Mouse (Mus musculus): ENCODE data around the gene Tmx2. TPM values are rescaled to one million over a fixed set of nuclear protein-coding genes. Genes with fewer than 3 reads are reported as not detected.

The Tmx2 gene
- polyA plus RNA-seq, 1 experiment from 2014 or later: 364 TPM

- no peaks in the 10 kb centered on the region for H3K9me3 ChIP-seq (ENCODE audit: control insufficient read depth, low read length)
- peak within 1 kb of the TSS; percentile 89 for H3K9ac ChIP-seq (ENCODE audit: low read depth, low read length)
- H3K4me3 ChIP-seq (ENCODE audit: low read length): peak within 1 kb of the TSS; percentile 95
- H3K27ac ChIP-seq (ENCODE audit: low read depth, low read length): peak within 1 kb of the TSS; percentile 91
- H3K36me3 ChIP-seq (ENCODE audit: control insufficient read depth, insufficient read depth, low read length): peaks cover 20% of the 10 kb centered on the region
- 0% methylated on average over 20 of the region's 20 CpGs for WGBS
- no peaks in the 10 kb centered on the region for H3K27me3 ChIP-seq (replicated peaks; ENCODE audit: control insufficient read depth, insufficient read depth, low read length)
- peaks cover 13% of the 10 kb centered on the region for H3K4me1 ChIP-seq (ENCODE audit: control insufficient read depth, insufficient read depth, low read depth, low read length)
- peak within 1 kb of the TSS; percentile 76 for H3K4me2 ChIP-seq (ENCODE audit: low read length)
- peak; percentile 98 for ATAC-seq
Observed at GRCm38 (mm10) chr2:84670569-84670933, 8.4 kb downstream of the Tmx2 start, which contains the start of gene Selenoh. Gene Selenoh, minus strand, starts transcription at chr2:84670770.

- Histone ChIP-seq H3K4me2 (ENCODE audit: low read length) (peak overlapping the region; percentile 76), H3K27ac (ENCODE audit: low read depth, low read length) (peak overlapping the region; percentile 91), H3K4me1 (ENCODE audit: control insufficient read depth, insufficient read depth, low read depth, low read length) (peaks cover 13% of the 10 kb centered on the region), H3K4me3 (ENCODE audit: low read length) (peak overlapping the region; percentile 95), H3K36me3 (ENCODE audit: control insufficient read depth, insufficient read depth, low read length) (peaks cover 16% of the 10 kb centered on the region), H3K27me3 (replicated peaks; ENCODE audit: control insufficient read depth, insufficient read depth, low read length) (no peaks in the 10 kb centered on the region), H3K9me3 (ENCODE audit: control insufficient read depth, low read length) (no peaks in the 10 kb centered on the region), H3K9ac (ENCODE audit: low read depth, low read length) (peak overlapping the region; percentile 89)
- ATAC-seq: peak; percentile 79
- WGBS: 3% methylated on average over 39 of the region's 39 CpGs
Observed at GRCm38 (mm10) chr2:84669828-84670568, 8.9 kb downstream of the Tmx2 start.

GRCm38 (mm10) chr2:84666081-84666480 is 12.9 kb downstream of the Tmx2 start:
- Histone ChIP-seq H3K9ac (ENCODE audit: low read depth, low read length) (no peak overlapping the region), H3K9me3 (ENCODE audit: control insufficient read depth, low read length) (no peaks in the 10 kb centered on the region), H3K27me3 (replicated peaks; ENCODE audit: control insufficient read depth, insufficient read depth, low read length) (no peaks in the 10 kb centered on the region), H3K4me1 (ENCODE audit: control insufficient read depth, insufficient read depth, low read depth, low read length) (peaks cover 11% of the 10 kb centered on the region), H3K4me2 (ENCODE audit: low read length) (no peak overlapping the region), H3K36me3 (ENCODE audit: control insufficient read depth, insufficient read depth, low read length) (peaks cover 4% of the 10 kb centered on the region; the same call in 1 of the 2 replicates), H3K4me3 (ENCODE audit: low read length) (no peak overlapping the region), H3K27ac (ENCODE audit: low read depth, low read length) (no peak overlapping the region)
- no peak for ATAC-seq
- 72% methylated on average over 12 of the region's 12 CpGs for WGBS

GRCm38 (mm10) chr2:84662866-84663265 is 16.1 kb downstream of the Tmx2 start:
- Histone ChIP-seq H3K27me3 (replicated peaks; ENCODE audit: control insufficient read depth, insufficient read depth, low read length) (no peaks in the 10 kb centered on the region), H3K9ac (ENCODE audit: low read depth, low read length) (no peak overlapping the region), H3K27ac (ENCODE audit: low read depth, low read length) (no peak overlapping the region), H3K4me2 (ENCODE audit: low read length) (no peak overlapping the region), H3K4me1 (ENCODE audit: control insufficient read depth, insufficient read depth, low read depth, low read length) (no peaks in the 10 kb centered on the region), H3K4me3 (ENCODE audit: low read length) (no peak overlapping the region), H3K9me3 (ENCODE audit: control insufficient read depth, low read length) (no peaks in the 10 kb centered on the region), H3K36me3 (ENCODE audit: control insufficient read depth, insufficient read depth, low read length) (no peaks in the 10 kb centered on the region)
- 32% methylated on average over 2 of the region's 2 CpGs for WGBS
- ATAC-seq: no peak

- no peaks in the 10 kb centered on the region for H3K36me3 ChIP-seq (ENCODE audit: control insufficient read depth, insufficient read depth, low read length)
- H3K9ac ChIP-seq (ENCODE audit: low read depth, low read length): no peak overlapping the region
- no peak overlapping the region for H3K27ac ChIP-seq (ENCODE audit: low read depth, low read length)
- WGBS: 65% methylated on average over 3 of the region's 3 CpGs
- no peak overlapping the region for H3K4me3 ChIP-seq (ENCODE audit: low read length)
- no peaks in the 10 kb centered on the region for H3K4me1 ChIP-seq (ENCODE audit: control insufficient read depth, insufficient read depth, low read depth, low read length)
- no peaks in the 10 kb centered on the region for H3K27me3 ChIP-seq (replicated peaks; ENCODE audit: control insufficient read depth, insufficient read depth, low read length)
- H3K9me3 ChIP-seq (ENCODE audit: control insufficient read depth, low read length): no peaks in the 10 kb centered on the region
- ATAC-seq: no peak
- no peak overlapping the region for H3K4me2 ChIP-seq (ENCODE audit: low read length)
Observed at GRCm38 (mm10) chr2:84660253-84660652, 18.7 kb downstream of the Tmx2 start.

GRCm38 (mm10) chr2:84658806-84659205 is 20.1 kb downstream of the Tmx2 start, which contains the start of gene Btbd18:
Gene Btbd18, plus strand, starts transcription at chr2:84659079.
- no peak within 1 kb of the TSS for H3K9ac ChIP-seq (ENCODE audit: low read depth, low read length)
- H3K27ac ChIP-seq (ENCODE audit: low read depth, low read length): no peak within 1 kb of the TSS
- no peak within 1 kb of the TSS for H3K4me2 ChIP-seq (ENCODE audit: low read length)
- H3K4me3 ChIP-seq (ENCODE audit: low read length): no peak within 1 kb of the TSS
- WGBS: 94% methylated on average over 32 of the region's 32 CpGs
- no peak for ATAC-seq
- H3K9me3 ChIP-seq (ENCODE audit: control insufficient read depth, low read length): no peaks in the 10 kb centered on the region
- no peaks in the 10 kb centered on the region for H3K36me3 ChIP-seq (ENCODE audit: control insufficient read depth, insufficient read depth, low read length)
- no peaks in the 10 kb centered on the region for H3K27me3 ChIP-seq (replicated peaks; ENCODE audit: control insufficient read depth, insufficient read depth, low read length)
- H3K4me1 ChIP-seq (ENCODE audit: control insufficient read depth, insufficient read depth, low read depth, low read length): no peaks in the 10 kb centered on the region

GRCm38 (mm10) chr2:84655864-84656263 is 23.1 kb downstream of the Tmx2 start:
- Histone ChIP-seq H3K27ac (ENCODE audit: low read depth, low read length) (no peak overlapping the region), H3K27me3 (replicated peaks; ENCODE audit: control insufficient read depth, insufficient read depth, low read length) (no peaks in the 10 kb centered on the region), H3K4me1 (ENCODE audit: control insufficient read depth, insufficient read depth, low read depth, low read length) (no peaks in the 10 kb centered on the region), H3K9ac (ENCODE audit: low read depth, low read length) (no peak overlapping the region), H3K36me3 (ENCODE audit: control insufficient read depth, insufficient read depth, low read length) (no peaks in the 10 kb centered on the region), H3K9me3 (ENCODE audit: control insufficient read depth, low read length) (no peaks in the 10 kb centered on the region), H3K4me2 (ENCODE audit: low read length) (no peak overlapping the region), H3K4me3 (ENCODE audit: low read length) (no peak overlapping the region)
- ATAC-seq: no peak
- WGBS: 85% methylated on average over 1 of the region's 1 CpGs

- no peaks in the 10 kb centered on the region for H3K9me3 ChIP-seq (ENCODE audit: control insufficient read depth, low read length)
- H3K36me3 ChIP-seq (ENCODE audit: control insufficient read depth, insufficient read depth, low read length): no peaks in the 10 kb centered on the region
- H3K4me2 ChIP-seq (ENCODE audit: low read length): no peak overlapping the region
- H3K4me3 ChIP-seq (ENCODE audit: low read length): no peak overlapping the region
- H3K4me1 ChIP-seq (ENCODE audit: control insufficient read depth, insufficient read depth, low read depth, low read length): no peaks in the 10 kb centered on the region
- no peaks in the 10 kb centered on the region for H3K27me3 ChIP-seq (replicated peaks; ENCODE audit: control insufficient read depth, insufficient read depth, low read length)
- no peak for ATAC-seq
- H3K27ac ChIP-seq (ENCODE audit: low read depth, low read length): no peak overlapping the region
- H3K9ac ChIP-seq (ENCODE audit: low read depth, low read length): no peak overlapping the region
Observed at GRCm38 (mm10) chr2:84653354-84653753, 25.6 kb downstream of the Tmx2 start.

GRCm38 (mm10) chr2:84650464-84651195 is 28.3 kb downstream of the Tmx2 start, which contains the start of gene Ctnnd1:
Gene Ctnnd1, minus strand, starts transcription at chr2:84650765.
- under 1% methylated on average over 15 of the region's 15 CpGs for WGBS
- Histone ChIP-seq H3K4me2 (ENCODE audit: low read length) (peak within 1 kb of the TSS; percentile 76), H3K4me3 (ENCODE audit: low read length) (peak within 1 kb of the TSS; percentile 64), H3K36me3 (ENCODE audit: control insufficient read depth, insufficient read depth, low read length) (no peaks in the 10 kb centered on the region), H3K27ac (ENCODE audit: low read depth, low read length) (peak within 1 kb of the TSS; percentile 92), H3K4me1 (ENCODE audit: control insufficient read depth, insufficient read depth, low read depth, low read length) (peaks cover 9% of the 10 kb centered on the region), H3K9me3 (ENCODE audit: control insufficient read depth, low read length) (no peaks in the 10 kb centered on the region), H3K27me3 (replicated peaks; ENCODE audit: control insufficient read depth, insufficient read depth, low read length) (no peaks in the 10 kb centered on the region), H3K9ac (ENCODE audit: low read depth, low read length) (peak within 1 kb of the TSS; percentile 81)
- peak; percentile 98 for ATAC-seq

Measured in hindbrain, embryonic 16.5 days (tissue).